Comparison of ENCODE assay signal across 8 mouse cellular contexts in the genomic region with DNA sequence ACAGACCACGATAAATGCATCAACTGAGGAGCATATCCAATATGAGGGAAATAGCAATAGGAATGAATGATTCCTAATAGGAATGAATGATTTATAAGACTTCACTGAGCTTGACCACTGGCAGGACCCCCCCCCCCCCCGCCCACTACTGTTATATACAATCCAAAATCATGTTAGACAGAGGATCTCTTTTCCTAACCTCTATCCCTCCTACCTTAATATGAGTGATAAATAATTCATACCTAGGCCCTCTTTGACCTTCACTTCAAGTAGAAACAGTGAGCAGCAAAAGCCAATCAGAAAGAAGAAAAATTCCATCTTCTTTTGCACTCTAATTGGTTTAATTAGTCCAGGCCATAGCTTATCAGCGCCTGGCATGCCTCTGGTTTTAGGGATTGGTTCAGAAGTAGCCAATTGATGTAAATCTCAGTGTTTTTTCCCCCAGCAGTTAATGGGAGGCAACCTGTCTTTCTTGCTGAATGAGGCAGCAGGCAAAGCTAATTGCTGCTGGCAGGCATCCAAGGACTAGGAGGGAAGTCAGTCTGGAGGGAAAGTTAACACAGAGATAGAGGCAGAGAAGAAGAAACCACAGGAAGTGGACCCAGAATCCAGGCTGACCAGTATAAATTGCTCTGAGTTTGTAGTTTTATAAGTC.
DNase-seq lines count a peak whose midpoint lies in the region; ATAC-seq lines count a peak whose summit lies in the region.

No protein-coding gene starts in this region.

- no peaks in the 10 kb centered on the region for H3K9me3 ChIP-seq in forebrain, embryonic 10.5 days
- H3K9me3 ChIP-seq in kidney, embryonic 15.5 days (replicated peaks) = no peaks in the 10 kb centered on the region

- no peak overlapping the region for H3K9ac ChIP-seq in kidney, embryonic 15.5 days

- no peak overlapping the region for H3K4me3 ChIP-seq in forebrain, embryonic 10.5 days
- H3K4me3 ChIP-seq in kidney, embryonic 15.5 days (replicated peaks) = no peak overlapping the region

- 66% methylated on average over 3 of the region's 3 CpGs for WGBS in forebrain, embryonic 10.5 days
- 59% methylated on average over 3 of the region's 3 CpGs for WGBS in kidney, embryonic 15.5 days

- peak; percentile 60; the same call in 1 of the 2 replicates for ATAC-seq in kidney, embryonic 15.5 days (replicated peaks; ENCODE audit: low FRiP score)
- ATAC-seq in megakaryocyte-erythroid progenitor cell, adult 5-6 weeks (replicated peaks; ENCODE audit: low FRiP score, low TSS enrichment, poor library complexity, severe bottlenecking) = 0 out of 2 replicates have a peak, but pooled peaks have one; percentile 41

- no peak overlapping the region for H3K4me2 ChIP-seq in kidney, embryonic 15.5 days

- 0 out of 2 replicates have a peak overlapping the region, but pooled peaks have one; percentile 16 for H3K27ac ChIP-seq in forebrain, embryonic 10.5 days
- H3K27ac ChIP-seq in kidney, embryonic 15.5 days = peak overlapping the region; percentile 22; the same call in 1 of the 2 replicates

- H3K27me3 ChIP-seq in forebrain, embryonic 10.5 days (ENCODE audit: poor library complexity, severe bottlenecking) = no peaks in the 10 kb centered on the region
- H3K27me3 ChIP-seq in kidney, embryonic 15.5 days = no peaks in the 10 kb centered on the region

- H3K4me1 ChIP-seq in forebrain, embryonic 10.5 days = peaks cover 27% of the 10 kb centered on the region
- H3K4me1 ChIP-seq in kidney, embryonic 15.5 days = peaks cover 17% of the 10 kb centered on the region

- DNase-seq in layer of hippocampus, adult 11-12 months (ENCODE audit: low spot score) = peak; percentile 10
- no peak for DNase-seq in layer of hippocampus, adult 9-10 months (ENCODE audit: low spot score)
- DNase-seq in adipocyte (ENCODE audit: low spot score) = peak; percentile 38
- DNase-seq in forebrain, embryonic 10.5 days (ENCODE audit: extremely low spot score, low spot score) = peak; percentile 17
- peak; percentile 10 to 36 for DNase-seq in urinary bladder, postnatal 36 days (ENCODE audit: low spot score in 2 of 2)
- no peak for DNase-seq in thymus, postnatal 36 days

- no peaks in the 10 kb centered on the region for H3K36me3 ChIP-seq in forebrain, embryonic 10.5 days (replicated peaks)
- no peaks in the 10 kb centered on the region for H3K36me3 ChIP-seq in kidney, embryonic 15.5 days

Comparison
In these comparisons a context has a peak if more than half of its experiments do, and no peak if none do; other contexts are left out.
1. DNase-seq: peak in layer of hippocampus, adult 11-12 months (single experiment), adipocyte (single experiment), forebrain, embryonic 10.5 days (single experiment) and urinary bladder, postnatal 36 days (2 of 2); none in layer of hippocampus, adult 9-10 months (single experiment) and thymus, postnatal 36 days (0 of 2).